Mouse (Mus musculus) midbrain, embryonic 16.5 days (tissue): ENCODE results near the gene Paqr7. TPM values are rescaled to one million over a fixed set of nuclear protein-coding genes. Genes with fewer than 3 reads are reported as not detected.

Source experiments
- ATAC-seq: fragments of 200-750 bp; cut with Nextera tagmentation; 2 replicates; pipeline ENCODE4 v1.8.0; 2017; ENCODE audit warnings: moderate TSS enrichment
- H3K27ac ChIP-seq: fragments of 300-500 bp; sonication (generic); 2 replicates; pipeline ENCODE4 v1.5.1; 2014; ENCODE audit warnings: mild to moderate bottlenecking, low read length, mixed read lengths
- H3K27me3 ChIP-seq: fragments of 300-500 bp; sonication (generic); 2 replicates; pipeline ENCODE4 v1.6.1; 2014; ENCODE audit warnings: low read depth, low read length, mixed read lengths; ENCODE audit not compliant: control insufficient read depth, insufficient read depth
- H3K36me3 ChIP-seq: fragments of 300-500 bp; sonication (generic); 2 replicates; pipeline ENCODE4 v1.6.1; 2014; ENCODE audit warnings: mild to moderate bottlenecking, low read length, moderate library complexity, mixed read lengths; ENCODE audit not compliant: control insufficient read depth, insufficient read depth
- H3K4me1 ChIP-seq: fragments of 300-500 bp; sonication (generic); 2 replicates; pipeline ENCODE4 v1.6.1; 2014; ENCODE audit warnings: mild to moderate bottlenecking, low read length, mixed read lengths; ENCODE audit not compliant: control insufficient read depth, insufficient read depth
- H3K4me2 ChIP-seq: fragments of 300-500 bp; sonication (generic); 2 replicates; pipeline ENCODE4 v1.6.1; 2014; ENCODE audit warnings: mild to moderate bottlenecking, low read length, mixed read lengths
- H3K4me3 ChIP-seq: fragments of 300-500 bp; sonication (generic); 2 replicates; pipeline ENCODE4 v1.5.1; 2014; ENCODE audit warnings: low read depth, mild to moderate bottlenecking, low read length, moderate library complexity, mixed read lengths
- H3K9ac ChIP-seq: fragments of 300-500 bp; sonication (generic); 2 replicates; pipeline ENCODE4 v1.6.1; 2014; ENCODE audit warnings: low read depth, low read length, mixed read lengths
- H3K9me3 ChIP-seq: fragments of 300-500 bp; sonication (generic); replicated peaks from 2 replicates; pipeline ENCODE4 v1.6.1; 2014; ENCODE audit warnings: mild to moderate bottlenecking, low read length, mixed read lengths; ENCODE audit not compliant: control insufficient read depth, poor library complexity, severe bottlenecking
- WGBS: fragments of 180-500 bp; shearing (Covaris S2); extraction: QIAGEN DNeasy Blood & Tissue Kit; methylation state at CpG from one replicate; pipeline ENCODE4 v1.1.7; 2014; 5-methylcytosine and 5-hydroxymethylcytosine counted together
- polyA plus RNA-seq: library from polyadenylated mRNA; unstranded; fragments of >200 nt; fragmentation: Nextera tagmentation; extraction: Ambion mirVana; gene quantifications from 2 replicates; pipeline ENCODE4 v1.2.1, GENCODE M21; 2015

Paqr7 gene
- 27.2 and 36.2 TPM in 2 replicates for polyA plus RNA-seq

- Histone ChIP-seq H3K9me3 (no peaks in the 10 kb centered on the region), H3K27ac (peak within 1 kb of the TSS; percentile 80), H3K36me3 (no peaks in the 10 kb centered on the region), H3K4me3 (peak within 1 kb of the TSS; percentile 55), H3K4me2 (peak within 1 kb of the TSS; percentile 66), H3K9ac (peak within 1 kb of the TSS; percentile 88), H3K27me3 (no peaks in the 10 kb centered on the region), H3K4me1 (peaks cover 32% of the 10 kb centered on the region)
- peak; percentile 68 for ATAC-seq
- WGBS, result 4% methylated on average over 35 of the region's 35 CpGs
These were observed at the start of gene Paqr7 for GRCm38 (mm10) chr4:134496595-134497210. Gene Paqr7 (plus strand): TSS chr4:134496697.

GRCm38 (mm10) chr4:134447966-134448365, 48.5 kb upstream of the Paqr7 start:
- ATAC-seq, result no peak

DNA sequence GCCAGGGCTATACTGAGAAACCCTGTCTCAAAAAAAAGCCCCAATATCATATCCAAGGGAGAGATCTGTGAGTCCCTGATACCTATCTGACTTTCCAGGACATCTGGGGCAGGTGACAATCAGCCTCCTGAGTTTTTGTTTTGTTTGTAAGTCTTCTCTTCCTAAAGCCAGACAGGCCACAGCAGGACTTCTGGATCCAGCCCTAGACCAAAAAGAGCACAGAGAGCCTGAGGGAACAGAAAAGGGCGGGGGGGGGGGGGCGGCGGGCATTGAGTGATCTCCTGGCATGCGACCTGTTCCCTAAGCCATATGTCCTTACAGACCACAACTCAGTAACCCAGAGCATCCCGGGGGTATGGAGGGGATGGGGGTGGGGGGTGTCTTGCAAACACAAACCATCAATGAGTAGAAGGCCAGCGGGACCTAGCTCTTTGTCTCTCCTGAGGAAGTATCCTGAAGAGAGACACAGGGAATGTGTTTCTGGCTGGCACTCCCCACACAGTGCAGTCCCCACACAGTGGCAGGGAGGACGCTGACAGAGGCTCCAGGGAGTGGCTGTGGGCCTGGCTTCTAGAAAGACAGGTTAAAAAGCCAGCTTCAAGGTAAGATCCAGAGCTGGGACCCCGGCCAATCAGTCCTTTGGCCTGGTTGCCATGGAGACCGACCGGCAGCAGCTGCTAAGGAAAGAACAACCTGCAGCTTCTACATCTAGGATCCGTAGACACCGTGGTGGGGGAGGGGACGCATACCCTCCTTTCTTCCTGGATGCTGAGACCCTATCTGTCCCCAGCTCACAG, 46.7 kb upstream of the Paqr7 start:
- Histone ChIP-seq H3K27ac (peak overlapping the region; percentile 98), H3K9me3 (no peaks in the 10 kb centered on the region), H3K9ac (peak overlapping the region; percentile 65), H3K36me3 (no peaks in the 10 kb centered on the region), H3K4me1 (peaks cover 60% of the 10 kb centered on the region), H3K27me3 (no peaks in the 10 kb centered on the region), H3K4me2 (peak overlapping the region; percentile 42), H3K4me3 (no peak overlapping the region)
- WGBS, result 11% methylated on average over 13 of the region's 13 CpGs
- peak; percentile 76 for ATAC-seq

More at GRCm38 (mm10) chr4:134447966-134448365, 48.5 kb upstream of the Paqr7 start:
- no peaks in the 10 kb centered on the region for H3K27me3 ChIP-seq
- 52% methylated on average over 23 of the region's 23 CpGs for WGBS
- no peak overlapping the region for H3K4me3 ChIP-seq
- peaks cover 54% of the 10 kb centered on the region for H3K4me1 ChIP-seq
- H3K36me3 ChIP-seq, result no peaks in the 10 kb centered on the region
- H3K9ac ChIP-seq, result no peak overlapping the region
- H3K4me2 ChIP-seq, result no peak overlapping the region
- no peaks in the 10 kb centered on the region for H3K9me3 ChIP-seq
- H3K27ac ChIP-seq, result 0 out of 2 replicates have a peak overlapping the region, but pooled peaks have one; percentile 36

DNA sequence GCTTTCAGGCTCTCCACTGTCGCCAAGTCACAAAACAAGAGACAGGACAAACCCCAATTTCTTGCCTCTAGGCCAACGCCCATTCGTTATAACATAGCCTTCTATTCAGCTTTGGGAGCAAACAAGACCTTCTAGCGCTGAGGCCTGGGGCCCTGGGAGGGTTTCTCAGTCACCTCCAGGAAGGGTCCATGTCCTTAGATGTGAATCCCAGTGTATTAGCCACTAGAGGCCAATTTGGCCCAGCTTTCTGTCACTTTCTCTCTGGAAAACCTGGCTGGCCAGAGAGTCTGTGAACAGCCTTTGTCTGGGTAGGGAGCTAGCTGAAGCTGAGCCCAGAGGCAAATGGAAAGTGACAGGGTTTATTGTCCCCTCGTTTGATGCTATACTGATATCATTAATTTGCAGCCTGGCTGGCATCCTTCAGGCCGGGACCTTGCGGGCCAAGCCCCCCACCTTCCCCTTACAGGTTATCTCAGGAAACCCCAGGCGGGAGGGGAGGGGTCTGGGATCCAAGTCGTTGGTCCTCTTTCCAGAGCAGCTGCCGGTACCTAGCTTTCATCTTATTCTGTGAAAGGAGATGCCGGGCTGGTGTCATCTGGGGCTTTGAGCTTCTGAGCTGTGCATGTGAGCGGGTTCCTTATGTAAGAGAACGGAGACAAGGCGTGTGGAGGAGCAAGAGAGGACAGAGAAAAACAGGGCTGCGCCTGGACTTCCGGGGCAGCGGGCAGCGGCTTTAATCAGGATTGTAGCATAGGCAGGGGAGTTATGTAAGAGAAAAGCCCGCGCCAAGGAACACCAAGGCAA, 45.9 kb upstream of the Paqr7 start:
- Histone ChIP-seq H3K27ac (peak overlapping the region; percentile 98), H3K4me1 (peaks cover 53% of the 10 kb centered on the region), H3K4me3 (no peak overlapping the region), H3K4me2 (peak overlapping the region; percentile 42), H3K27me3 (no peaks in the 10 kb centered on the region), H3K9me3 (no peaks in the 10 kb centered on the region), H3K9ac (peak overlapping the region; percentile 65), H3K36me3 (no peaks in the 10 kb centered on the region)
- 8% methylated on average over 20 of the region's 20 CpGs for WGBS
- ATAC-seq, result peak; percentile 46; the same call in 1 of the 2 replicates

- no peaks in the 10 kb centered on the region for H3K27me3 ChIP-seq
- no peaks in the 10 kb centered on the region for H3K36me3 ChIP-seq
- no peak overlapping the region for H3K4me3 ChIP-seq
- no peak for ATAC-seq
- H3K27ac ChIP-seq, result peak overlapping the region; percentile 98
- H3K9ac ChIP-seq, result no peak overlapping the region
- H3K9me3 ChIP-seq, result no peaks in the 10 kb centered on the region
- peaks cover 48% of the 10 kb centered on the region for H3K4me1 ChIP-seq
- H3K4me2 ChIP-seq, result no peak overlapping the region
- 45% methylated on average over 9 of the region's 9 CpGs for WGBS
These were observed 45.0 kb upstream of the Paqr7 start for GRCm38 (mm10) chr4:134451484-134451883.

- Histone ChIP-seq H3K4me2 (peak overlapping the region; percentile 36), H3K36me3 (no peaks in the 10 kb centered on the region), H3K4me1 (peaks cover 41% of the 10 kb centered on the region), H3K4me3 (no peak overlapping the region), H3K9me3 (no peaks in the 10 kb centered on the region), H3K27me3 (no peaks in the 10 kb centered on the region), H3K27ac (no peak overlapping the region), H3K9ac (peak overlapping the region; percentile 48; the same call in 1 of the 2 replicates)
- WGBS, result 27% methylated on average over 34 of the region's 34 CpGs
- ATAC-seq, result no peak
These were observed 42.7 kb upstream of the Paqr7 start for GRCm38 (mm10) chr4:134453619-134454400.

DNA sequence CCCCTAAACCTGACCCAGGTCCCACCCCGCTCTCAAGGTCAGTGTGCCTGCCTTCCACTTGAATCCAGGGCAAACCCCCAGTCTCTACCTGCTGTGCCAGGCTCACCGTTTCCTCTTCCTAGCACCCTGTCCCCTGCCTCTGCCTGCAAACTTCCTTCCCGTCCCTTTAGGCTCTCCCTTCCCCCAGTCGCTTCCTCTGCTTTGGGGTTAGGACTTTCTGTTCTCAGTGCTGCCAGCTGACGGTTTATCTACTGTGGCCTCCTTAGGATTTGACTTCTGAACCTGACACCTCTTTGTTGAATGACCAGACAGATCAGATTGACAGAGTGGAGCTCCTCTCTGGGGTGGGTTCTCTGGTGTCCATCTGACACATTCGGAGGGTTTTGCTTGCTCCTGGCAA, 41.2 kb upstream of the Paqr7 start:
- H3K4me3 ChIP-seq, result no peak overlapping the region
- no peak for ATAC-seq
- no peak overlapping the region for H3K4me2 ChIP-seq
- H3K36me3 ChIP-seq, result no peaks in the 10 kb centered on the region
- H3K9ac ChIP-seq, result no peak overlapping the region
- 52% methylated on average over 6 of the region's 6 CpGs for WGBS
- no peaks in the 10 kb centered on the region for H3K27me3 ChIP-seq
- H3K9me3 ChIP-seq, result no peaks in the 10 kb centered on the region
- peaks cover 26% of the 10 kb centered on the region for H3K4me1 ChIP-seq
- H3K27ac ChIP-seq, result no peak overlapping the region

GRCm38 (mm10) chr4:134457130-134457825, 39.2 kb upstream of the Paqr7 start:
- WGBS, result 67% methylated on average over 7 of the region's 7 CpGs
- H3K4me1 ChIP-seq, result peaks cover 9% of the 10 kb centered on the region; the same call in 1 of the 2 replicates

More at GRCm38 (mm10) chr4:134457130-134457825, 39.2 kb upstream of the Paqr7 start:
- H3K4me2 ChIP-seq, result no peak overlapping the region
- ATAC-seq, result no peak
- no peaks in the 10 kb centered on the region for H3K36me3 ChIP-seq
- H3K27me3 ChIP-seq, result no peaks in the 10 kb centered on the region
- H3K9ac ChIP-seq, result no peak overlapping the region
- no peak overlapping the region for H3K4me3 ChIP-seq
- H3K9me3 ChIP-seq, result no peaks in the 10 kb centered on the region
- H3K27ac ChIP-seq, result no peak overlapping the region
